Comparison of ENCODE assay signal across 13 mouse cellular contexts in the genomic region with DNA sequence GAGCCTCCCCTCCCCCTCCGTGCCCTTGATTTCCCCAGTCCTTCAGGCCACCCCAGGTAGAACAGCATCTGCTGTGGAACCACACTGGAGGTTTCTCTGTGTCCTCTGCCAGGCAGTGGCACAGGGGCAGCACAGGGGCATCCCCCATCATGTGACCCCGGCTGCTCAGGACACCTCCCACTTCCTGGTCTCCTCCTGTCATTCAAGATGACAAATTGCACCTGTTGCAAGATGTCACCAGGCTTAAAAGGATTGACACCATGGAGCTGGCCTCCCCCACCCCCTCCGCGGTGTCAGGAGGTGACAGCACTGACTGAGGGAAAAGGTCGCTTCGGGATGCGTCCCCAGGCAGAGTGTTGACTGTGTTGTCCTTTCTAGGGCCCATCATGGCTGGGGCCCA. TPM values are rescaled to one million over a fixed set of nuclear protein-coding genes. Genes with fewer than 3 reads are reported as not detected.
DNase-seq lines count a peak whose midpoint lies in the region; ATAC-seq and TF ChIP-seq lines count a peak whose summit lies in the region.
"Had no signal": no experiment of that assay in that cellular context is flagged by ENCODE, and none has a peak within 500 bp of the region (broad histone marks: within the 10 kb centered on the region; RNA-seq: fewer than 3 reads in every experiment).

No protein-coding gene starts in this region.

- TF ChIP-seq POLR2A in cerebellum, adult 2 months (IDR thresholded peaks at IDR 0.05; ENCODE audit: borderline replicate concordance, insufficient read depth, low read length): no peak

- peak overlapping the region; percentile 26; the same call in 1 of the 2 replicates for H3K27ac ChIP-seq in heart, embryonic 10.5 days
- peak overlapping the region; percentile 85; the same call in 1 of the 2 replicates for H3K27ac ChIP-seq in intestine, embryonic 16.5 days (ENCODE audit: low read length)
- H3K27ac ChIP-seq in cerebellum, adult 2 months (ENCODE audit: insufficient read depth, low read length): no peak overlapping the region

- H3K4me3 ChIP-seq in heart, embryonic 10.5 days: no peak overlapping the region
- H3K4me3 ChIP-seq in intestine, embryonic 16.5 days (ENCODE audit: low read length): no peak overlapping the region
- H3K4me3 ChIP-seq in cerebellum, adult 2 months (replicated peaks; ENCODE audit: insufficient read depth, low read depth, low read length): no peak overlapping the region
- H3K4me3 ChIP-seq: erythroblast, embryonic 14.5 days had no signal

- no peak for TF ChIP-seq CTCF in cerebellum, adult 2 months (IDR thresholded peaks at IDR 0.05; ENCODE audit: borderline replicate concordance, insufficient read depth, low read depth, low read length)

- no peaks in the 10 kb centered on the region for H3K9me3 ChIP-seq in heart, embryonic 10.5 days
- no peaks in the 10 kb centered on the region; the same call in 1 of the 2 replicates for H3K9me3 ChIP-seq in intestine, embryonic 16.5 days (ENCODE audit: control insufficient read depth, low read length)

- no peak overlapping the region for H3K9ac ChIP-seq in intestine, embryonic 16.5 days (ENCODE audit: low read depth, low read length)
- H3K9ac ChIP-seq: liver, embryonic 14.5 days had no signal

- no peak for ATAC-seq in intestine, embryonic 16.5 days

- H3K4me1 ChIP-seq in heart, embryonic 10.5 days: peaks cover 41% of the 10 kb centered on the region
- peaks cover 19% of the 10 kb centered on the region for H3K4me1 ChIP-seq in intestine, embryonic 16.5 days (ENCODE audit: control insufficient read depth, insufficient read depth, low read length)
- no peaks in the 10 kb centered on the region; the same call in 1 of the 2 replicates for H3K4me1 ChIP-seq in cerebellum, adult 2 months (ENCODE audit: control insufficient read depth, insufficient read depth, low read length)

- no peak overlapping the region for H3K4me2 ChIP-seq in intestine, embryonic 16.5 days (ENCODE audit: low read depth, low read length)

- H3K36me3 ChIP-seq in heart, embryonic 10.5 days: 0 out of 2 replicates have a peak, but pooled peaks cover 12% of the 10 kb centered on the region
- peaks cover 3% of the 10 kb centered on the region; the same call in 1 of the 2 replicates for H3K36me3 ChIP-seq in intestine, embryonic 16.5 days (ENCODE audit: control insufficient read depth, insufficient read depth, low read length)
- H3K36me3 ChIP-seq in splenic B cell, adult 2 months (ENCODE audit: control insufficient read depth, insufficient read depth, low read length, poor library complexity, severe bottlenecking): peaks cover 22% of the 10 kb centered on the region

- 54% methylated on average over 7 of the region's 7 CpGs for WGBS in heart, embryonic 10.5 days
- WGBS in intestine, embryonic 16.5 days: 51% methylated on average over 7 of the region's 7 CpGs
- WGBS in cerebellum, adult 2 months: 81% methylated on average over 7 of the region's 7 CpGs

- DNase-seq in heart, embryonic 10.5 days (ENCODE audit: low spot score): no peak
- no peak for DNase-seq in heart, adult 8-10 months (ENCODE audit: low spot score)
- DNase-seq in CD8-positive naive resting alpha-beta T cell, adult 2 months (ENCODE audit: low read depth in 2 of 2, low spot score in 2 of 2): peak; percentile 43
- DNase-seq in splenic B cell, adult 2 months (ENCODE audit: low read depth, low spot score): peak; percentile 87
- no peak for DNase-seq in adipocyte (ENCODE audit: low spot score)
- no peak for DNase-seq in cerebellum, adult 2 months
- no peak for DNase-seq in adrenal gland, postnatal 36 days
- DNase-seq: kidney, postnatal 14 days; right cerebral cortex, postnatal 14 days had no signal

- H3K27me3 ChIP-seq in heart, embryonic 10.5 days (ENCODE audit: insufficient read depth, poor library complexity, severe bottlenecking): no peaks in the 10 kb centered on the region
- H3K27me3 ChIP-seq in intestine, embryonic 16.5 days (replicated peaks; ENCODE audit: control insufficient read depth, insufficient read depth, low read length): no peaks in the 10 kb centered on the region
- no peaks in the 10 kb centered on the region for H3K27me3 ChIP-seq in splenic B cell, adult 2 months (ENCODE audit: control insufficient read depth, insufficient read depth, low read length, poor library complexity, severe bottlenecking)
- H3K27me3 ChIP-seq in cerebellum, adult 2 months (ENCODE audit: control insufficient read depth, insufficient read depth, low read length): no peaks in the 10 kb centered on the region

RNA-seq across cellular contexts. Expression of gene Tatdn2, which starts 27.0 kb away (rescaled TPM):
- polyA plus RNA-seq in heart, embryonic 10.5 days (2016; fragmentation: Nextera tagmentation; extraction: Ambion mirVana): 0.70 and 0.84 TPM in 2 replicates
- total RNA-seq in heart, adult 8-10 months (2022): 10 to 100 TPM; 65.8 to 83.6 (median 69.8) TPM
- polyA plus RNA-seq in intestine, embryonic 16.5 days (2015; fragmentation: Nextera tagmentation; extraction: Ambion mirVana): 0.60 and 0.65 TPM in 2 replicates
- polyA plus RNA-seq in cerebellum, adult 2 months (2012; rRNA removed): 28.9 and 31.0 TPM in 2 replicates
- total RNA-seq in adrenal gland, postnatal 36 days (2021): 10 to 100 TPM; 58.0 to 60.5 TPM

RNA-seq across cellular contexts. Expression of gene Irak2, which starts 31.6 kb away (rescaled TPM):
- polyA plus RNA-seq in heart, embryonic 10.5 days (2016; fragmentation: Nextera tagmentation; extraction: Ambion mirVana): 12.5 TPM in 2 replicates
- 10 to 100 TPM in 2 of 4 experiments, 1 to 10 TPM in 2; 8.1 to 13.5 (median 10.6) TPM for total RNA-seq in heart, adult 8-10 months (2022)
- polyA plus RNA-seq in intestine, embryonic 16.5 days (2015; fragmentation: Nextera tagmentation; extraction: Ambion mirVana): 15.4 and 19.8 TPM in 2 replicates
- polyA plus RNA-seq in cerebellum, adult 2 months (2012; rRNA removed): 15.5 and 19.5 TPM in 2 replicates
- 10 to 100 TPM; 17.8 to 21.9 TPM for total RNA-seq in adrenal gland, postnatal 36 days (2021)

RNA-seq across cellular contexts. Expression of gene Vhl, which starts 46.1 kb away (rescaled TPM):
- polyA plus RNA-seq in heart, embryonic 10.5 days (2016; fragmentation: Nextera tagmentation; extraction: Ambion mirVana): 32.3 and 34.2 TPM in 2 replicates
- 10 to 100 TPM in 1 of 4 experiments, 1 to 10 TPM in 3; 8.4 to 10.7 (median 9.4) TPM for total RNA-seq in heart, adult 8-10 months (2022)
- polyA plus RNA-seq in intestine, embryonic 16.5 days (2015; fragmentation: Nextera tagmentation; extraction: Ambion mirVana): 27.5 and 30.5 TPM in 2 replicates
- 43.9 and 50.1 TPM in 2 replicates for polyA plus RNA-seq in cerebellum, adult 2 months (2012; rRNA removed)
- total RNA-seq in adrenal gland, postnatal 36 days (2021): 10 to 100 TPM; 27.1 to 32.8 TPM

RNA-seq across cellular contexts. Expression of gene Ghrl, which starts 49.9 kb away (rescaled TPM):
- 1.5 TPM in 1 of 2 replicates, not detected in the other for polyA plus RNA-seq in heart, embryonic 10.5 days (2016; fragmentation: Nextera tagmentation; extraction: Ambion mirVana)
- not detected for total RNA-seq in heart, adult 8-10 months (2022)
- polyA plus RNA-seq in intestine, embryonic 16.5 days (2015; fragmentation: Nextera tagmentation; extraction: Ambion mirVana): 169 and 177 TPM in 2 replicates
- polyA plus RNA-seq in cerebellum, adult 2 months (2012; rRNA removed): 0.73 and 1.4 TPM in 2 replicates
- not detected for total RNA-seq in adrenal gland, postnatal 36 days (2021)
- polyA plus RNA-seq: erythroblast, embryonic 14.5 days; heart, embryonic 14.5 days had no signal

Comparison
In these comparisons a context has a peak if more than half of its experiments do, and no peak if none do; other contexts are left out.
1. DNase-seq: peak in CD8-positive naive resting alpha-beta T cell, adult 2 months (2 of 2) and splenic B cell, adult 2 months (single experiment); none in heart, embryonic 10.5 days (single experiment), heart, adult 8-10 months (single experiment), adipocyte (single experiment), cerebellum, adult 2 months (0 of 2) and adrenal gland, postnatal 36 days (0 of 2).
2. RNA of gene Tatdn2, which starts 27.0 kb away (polyA plus RNA-seq): 28.9 to 31.0 TPM in cerebellum, adult 2 months; 0.70 to 0.84 TPM in heart, embryonic 10.5 days and 0.60 to 0.65 TPM in intestine, embryonic 16.5 days; every median in the first group is over 10 times any median in the second.